Mouse (Mus musculus): ENCODE results near the gene Cpne4. TPM values are rescaled to one million over a fixed set of nuclear protein-coding genes. Genes with fewer than 3 reads are reported as not detected.

Gene Cpne4
- total RNA-seq, 2 experiments from 2014 or later = 115 to 142 TPM

DNA sequence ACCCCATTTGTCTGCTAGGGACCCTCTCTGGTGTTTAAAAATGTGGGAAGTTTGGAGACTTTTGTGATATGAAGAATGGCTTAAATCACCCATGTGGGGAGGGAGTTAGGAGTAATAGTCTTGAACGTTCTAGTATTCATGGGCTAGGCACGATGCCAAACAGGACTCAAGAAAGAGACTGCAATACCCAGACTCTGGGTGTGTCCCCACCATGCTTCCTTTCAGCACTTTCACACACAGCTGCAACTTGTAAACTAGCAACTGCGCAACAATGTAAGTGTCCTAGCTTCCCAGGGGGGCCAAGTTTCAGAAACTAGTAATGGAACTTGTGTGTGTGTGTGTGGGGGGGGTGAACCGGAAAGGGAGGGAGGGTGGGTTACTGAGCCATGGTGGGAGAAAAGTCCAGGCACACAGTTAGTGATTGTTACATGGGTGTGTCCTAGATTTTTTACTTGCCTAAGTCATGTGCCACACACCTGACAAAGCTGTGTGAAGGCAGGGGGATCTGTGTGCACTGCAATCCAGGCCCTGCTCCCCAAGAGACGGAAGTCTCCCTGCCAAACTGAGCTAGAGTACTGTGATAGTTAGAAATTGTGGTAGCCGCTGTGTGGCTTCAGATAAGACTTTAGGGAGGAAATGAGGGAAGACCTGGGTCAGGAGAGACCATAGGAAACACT lies 307.3 kb downstream of the Cpne4 start:
- DNase-seq (ENCODE audit: low spot score in 2 of 2) = no peak

DNA sequence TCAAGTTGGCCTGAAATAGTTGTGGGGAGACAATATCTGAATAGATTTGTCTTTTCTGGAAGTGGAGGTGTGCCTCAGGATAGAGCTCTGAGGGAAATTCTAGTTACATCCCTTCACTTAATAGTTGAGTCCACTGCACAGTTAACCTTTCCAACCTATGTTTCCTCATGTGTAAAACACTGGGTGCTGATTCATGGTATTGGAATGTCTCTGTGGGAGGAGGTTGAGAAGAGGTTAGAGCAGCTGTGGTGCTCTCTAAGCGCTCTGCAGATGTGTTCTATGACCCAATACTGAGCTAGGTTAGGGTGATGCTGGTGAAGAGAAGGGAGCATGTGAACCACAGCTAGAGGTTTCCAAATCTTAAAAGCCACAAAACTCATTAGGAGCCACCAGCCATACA lies 318.7 kb downstream of the Cpne4 start:
- DNase-seq (ENCODE audit: low spot score in 2 of 2) = no peak

- DNase-seq (ENCODE audit: low spot score in 2 of 2) = no peak
Measured at GRCm38 (mm10) chr9:104872586-104872985, 325.5 kb downstream of the Cpne4 start.

DNA sequence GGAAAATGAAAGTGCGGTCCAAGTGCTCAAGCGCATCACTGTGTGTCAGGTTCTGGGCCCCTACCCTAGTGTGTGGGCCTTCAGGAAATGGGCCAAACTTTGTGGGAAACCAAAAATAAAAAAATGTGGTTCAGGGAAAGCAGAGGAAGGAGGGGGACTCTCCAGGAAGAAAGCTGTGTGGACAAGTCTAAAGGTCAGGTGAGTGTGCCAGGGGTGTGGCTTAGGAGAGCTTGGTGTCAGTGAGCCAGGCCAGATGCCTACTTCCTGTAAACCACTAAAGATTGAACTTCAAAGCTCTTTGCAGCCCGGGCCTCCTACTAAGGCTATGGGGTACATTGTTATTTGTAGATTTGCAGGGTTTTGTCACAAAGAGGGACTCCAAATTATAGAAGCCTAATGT lies 327.1 kb downstream of the Cpne4 start:
- DNase-seq (ENCODE audit: low spot score in 2 of 2) = no peak

DNA sequence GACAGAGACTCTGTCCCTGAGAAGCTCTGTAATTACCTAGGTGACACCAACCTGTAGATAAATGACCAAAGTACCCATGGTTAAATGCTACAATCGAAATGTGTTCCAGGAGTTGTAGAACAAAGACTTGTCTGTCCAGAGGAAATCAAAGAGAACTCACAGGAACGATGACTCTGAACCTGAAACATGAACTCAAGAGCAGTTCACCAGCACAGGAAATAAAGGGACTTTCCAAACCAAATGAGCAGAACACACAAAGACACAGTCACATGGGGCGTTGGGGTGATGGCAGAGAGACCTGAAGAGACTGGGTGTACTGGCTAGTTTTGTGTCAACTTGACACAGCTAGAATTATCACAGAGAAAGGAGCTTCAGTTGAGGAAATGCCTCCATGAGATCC lies 329.9 kb downstream of the Cpne4 start:
- no peak for DNase-seq (ENCODE audit: low spot score in 2 of 2)

DNA sequence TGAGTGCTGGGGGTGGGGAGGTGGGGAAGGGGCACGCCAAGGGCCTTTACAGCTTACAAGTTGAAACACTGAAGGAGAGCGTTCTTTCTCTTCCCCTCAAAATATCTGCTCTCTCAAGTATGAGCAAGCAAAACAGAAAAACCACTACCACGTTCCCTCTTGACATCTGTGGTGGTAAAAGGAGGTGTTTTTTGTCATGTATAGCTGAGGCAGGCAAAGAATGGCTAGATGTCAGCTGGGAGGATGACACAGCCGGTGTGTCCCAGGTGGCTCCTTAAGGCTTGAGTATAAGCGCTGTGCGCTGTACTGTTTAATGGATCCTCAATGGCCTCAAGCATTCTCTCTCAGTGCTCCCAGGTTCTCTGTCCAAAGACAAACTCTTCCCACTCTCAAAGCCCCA lies 331.5 kb downstream of the Cpne4 start:
- DNase-seq (ENCODE audit: low spot score in 2 of 2) = no peak

DNA sequence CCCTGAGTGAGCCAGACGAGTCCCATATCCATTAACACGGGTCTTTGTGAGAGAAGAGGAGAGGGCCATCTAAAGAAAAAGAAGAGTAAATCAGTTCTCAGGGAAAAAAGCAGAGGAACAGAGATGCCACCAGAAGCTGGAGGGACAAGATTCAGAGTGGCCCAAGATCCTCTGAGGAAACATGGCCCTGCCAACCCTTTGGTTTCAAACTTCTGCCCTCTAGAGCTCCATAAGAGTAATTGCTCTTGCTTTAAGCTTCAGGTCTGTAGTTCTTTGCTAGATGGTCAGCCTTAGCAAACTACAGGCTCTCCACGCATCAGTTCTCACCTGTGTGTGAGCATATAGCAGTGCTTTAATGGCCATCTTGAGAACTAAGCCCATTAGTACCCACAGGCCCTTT lies 343.4 kb downstream of the Cpne4 start:
- no peak for DNase-seq (ENCODE audit: low spot score in 2 of 2)

- DNase-seq (ENCODE audit: low spot score in 2 of 2) = no peak
Measured at GRCm38 (mm10) chr9:104895360-104895759, 348.3 kb downstream of the Cpne4 start.

GRCm38 (mm10) chr9:104901118-104901517 lies 354.0 kb downstream of the Cpne4 start:
- DNase-seq (ENCODE audit: low spot score in 2 of 2) = no peak

- DNase-seq (ENCODE audit: low spot score in 2 of 2) = no peak
Measured at GRCm38 (mm10) chr9:104901827-104902226, 354.7 kb downstream of the Cpne4 start.

DNA sequence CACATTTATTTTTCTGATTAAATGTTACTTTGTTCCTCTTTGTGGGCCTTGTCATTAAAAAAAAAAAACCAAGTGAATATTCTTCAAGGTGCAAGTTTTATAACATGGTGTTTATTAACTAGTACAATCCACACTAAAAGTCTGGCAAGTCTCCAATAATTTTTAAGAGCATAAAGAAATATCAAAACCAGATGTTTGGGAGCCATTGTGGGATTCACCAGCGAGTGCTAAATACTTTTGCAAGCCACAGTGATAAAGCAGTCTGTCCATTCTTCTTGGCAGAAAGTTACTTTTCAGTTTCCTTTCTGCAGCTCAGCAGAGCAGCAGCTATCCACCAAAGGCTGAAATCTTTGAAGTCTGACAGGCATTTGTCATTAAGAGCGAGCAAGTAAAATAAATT lies 365.6 kb downstream of the Cpne4 start:
- DNase-seq (ENCODE audit: low spot score in 2 of 2) = no peak

- DNase-seq (ENCODE audit: low spot score in 2 of 2) = no peak
Measured at GRCm38 (mm10) chr9:104913327-104913726, 366.2 kb downstream of the Cpne4 start.

DNA sequence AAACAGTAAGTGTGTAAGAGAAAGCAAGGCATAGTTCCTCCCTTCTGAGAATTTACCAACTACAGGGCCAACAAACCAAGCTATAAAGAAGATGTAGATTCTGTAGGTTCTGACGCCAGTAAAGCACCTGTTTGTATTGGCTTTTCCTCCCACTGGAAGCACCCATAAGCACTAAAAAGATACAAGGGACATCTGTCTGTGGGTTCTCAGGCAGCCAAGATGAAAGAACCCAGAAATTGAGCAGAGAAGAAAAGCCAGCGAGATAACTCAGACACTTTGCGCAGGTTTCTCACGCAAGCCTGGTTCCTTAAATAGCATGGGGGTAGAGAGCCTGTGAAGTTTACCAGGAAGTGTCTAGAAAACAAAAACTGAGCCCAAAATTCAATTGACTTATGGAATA lies 374.1 kb downstream of the Cpne4 start:
- DNase-seq (ENCODE audit: low spot score in 2 of 2) = no peak

DNA sequence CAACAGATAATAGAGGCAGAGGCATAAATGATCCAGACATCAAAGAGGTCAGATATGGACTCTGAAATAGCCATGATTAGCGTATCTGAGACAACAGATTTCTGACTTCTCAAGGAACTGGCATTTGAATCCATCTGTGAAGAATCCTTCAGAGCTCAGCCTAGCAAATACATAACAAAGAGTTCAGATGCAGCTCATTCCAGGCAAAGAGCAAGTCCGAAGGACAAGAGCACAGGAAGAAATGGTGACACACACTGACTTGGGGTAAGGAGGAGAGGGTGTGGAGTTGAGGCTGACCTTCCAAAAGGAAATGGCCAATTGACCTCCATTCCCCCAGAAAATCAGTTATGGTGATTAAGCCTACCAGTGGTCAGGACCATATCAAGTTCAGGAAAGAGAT lies 375.0 kb downstream of the Cpne4 start:
- no peak for DNase-seq (ENCODE audit: low spot score in 2 of 2)

GRCm38 (mm10) chr9:104928806-104929205 lies 381.7 kb downstream of the Cpne4 start:
- peak; percentile 18 to 32 for DNase-seq (ENCODE audit: low spot score in 2 of 2)

DNA sequence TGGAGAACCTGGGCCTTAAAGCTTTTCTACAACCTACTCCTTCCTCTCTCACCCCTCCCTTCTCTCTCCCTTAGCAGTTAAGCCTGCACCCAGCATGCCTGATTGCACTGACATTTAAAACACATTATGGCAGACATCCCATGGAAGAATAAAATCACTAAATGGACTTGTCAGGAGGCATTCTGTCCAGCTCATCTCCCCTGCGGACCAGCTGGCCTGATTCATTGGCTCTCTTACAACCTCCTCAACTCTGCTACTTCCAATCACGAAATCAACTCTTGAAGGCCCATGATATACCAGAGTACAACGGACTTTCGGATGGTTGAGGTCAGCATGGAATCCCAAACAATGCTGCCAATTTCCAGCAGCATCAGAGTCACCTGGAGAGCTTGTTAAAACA lies 393.3 kb downstream of the Cpne4 start:
- DNase-seq (ENCODE audit: low spot score in 2 of 2) = no peak

DNA sequence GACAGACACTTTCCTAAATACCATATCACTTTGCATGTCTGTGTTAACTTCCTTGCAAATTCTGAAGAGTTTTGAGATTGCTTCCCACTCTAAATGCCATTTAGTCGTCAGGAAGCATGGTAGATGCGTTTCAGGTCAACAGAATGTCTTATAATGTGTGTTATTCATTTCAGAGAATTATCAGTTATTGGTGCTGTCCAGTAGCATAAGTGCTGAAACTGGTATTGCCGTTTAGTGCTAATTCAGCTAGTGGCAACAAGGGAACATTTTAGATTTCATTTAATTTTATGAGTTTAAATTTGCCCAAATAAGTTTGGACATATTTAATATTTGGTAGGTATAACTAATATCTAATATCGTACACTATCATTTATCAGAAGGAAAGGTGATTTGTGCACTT lies 403.5 kb downstream of the Cpne4 start:
- DNase-seq (ENCODE audit: low spot score in 2 of 2) = no peak

- no peak for DNase-seq (ENCODE audit: low spot score in 2 of 2)
Measured at GRCm38 (mm10) chr9:104952176-104952575, 405.1 kb downstream of the Cpne4 start.

DNA sequence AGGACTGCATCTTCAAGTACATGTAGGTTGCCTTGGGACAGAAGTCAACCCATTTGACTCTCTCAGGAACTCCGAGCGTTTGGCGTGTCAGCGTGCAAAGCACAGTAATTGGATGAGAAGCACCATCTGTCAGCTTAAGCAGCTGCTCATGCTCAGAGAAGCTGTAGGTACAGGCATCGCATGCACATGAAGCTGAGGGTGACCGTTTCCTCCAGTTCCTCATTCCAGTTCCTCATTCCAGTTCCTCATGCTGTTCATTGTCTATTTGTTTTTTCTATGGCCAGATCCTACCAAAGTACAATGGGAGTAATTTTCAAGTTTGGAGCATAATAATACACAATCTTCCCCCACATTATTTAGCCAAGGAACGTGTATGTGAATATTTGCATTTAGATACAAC lies 425.7 kb downstream of the Cpne4 start:
- DNase-seq (ENCODE audit: low spot score in 2 of 2) = peak in 1 of 2 experiments; percentile 4

DNA sequence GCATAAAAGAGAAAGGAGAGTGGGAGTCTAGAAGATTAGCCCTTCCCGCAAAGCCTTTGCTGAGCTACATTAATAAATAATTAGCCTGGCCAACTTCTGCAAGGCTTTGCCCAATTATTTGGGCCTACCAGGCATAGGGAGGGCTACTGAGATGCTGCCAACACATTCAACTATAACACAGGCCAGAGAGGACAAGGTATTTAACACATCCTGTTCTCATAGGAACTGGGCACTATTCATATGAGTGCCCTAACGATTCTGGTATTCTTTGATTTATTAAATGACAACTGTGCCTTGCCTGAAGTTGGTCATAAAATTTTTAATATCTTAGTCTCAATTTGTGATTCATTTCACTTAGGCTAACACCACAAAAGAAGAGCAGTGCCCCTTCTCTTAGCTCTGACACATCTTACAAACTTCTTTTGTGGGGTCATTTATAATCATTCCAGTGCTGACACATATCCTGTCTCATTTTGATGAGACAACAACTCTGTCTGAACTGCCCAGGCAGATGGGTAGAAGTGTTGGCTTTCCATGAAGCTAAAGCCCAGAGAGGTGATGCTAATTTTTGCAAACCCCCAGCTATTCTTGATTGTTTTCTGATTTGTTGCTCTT lies 435.0 kb downstream of the Cpne4 start:
- DNase-seq (ENCODE audit: low spot score in 2 of 2) = no peak

GRCm38 (mm10) chr9:104998225-104998624 lies 451.1 kb downstream of the Cpne4 start:
- no peak for DNase-seq (ENCODE audit: low spot score in 2 of 2)

- no peak for DNase-seq (ENCODE audit: low spot score in 2 of 2)
Measured at GRCm38 (mm10) chr9:105010721-105011120, 463.6 kb downstream of the Cpne4 start.

GRCm38 (mm10) chr9:105018186-105018585 lies 471.1 kb downstream of the Cpne4 start:
- DNase-seq (ENCODE audit: low spot score in 2 of 2) = no peak
